Mouse (Mus musculus): ENCODE measurements around the gene Usp22. TPM values are rescaled to one million over a fixed set of nuclear protein-coding genes. Genes with fewer than 3 reads are reported as not detected.
"Not testable (repeated sequence)": the region's sequence is repeated elsewhere in the genome, so short reads cannot be mapped to it uniquely, and the experiment has no call there.

Gene Usp22
- polyA plus RNA-seq (2015; fragmentation: Nextera tagmentation; extraction: Ambion mirVana), result 51.3 and 53.9 TPM in 2 replicates

- DNase-seq (ENCODE audit: low spot score), result peak; percentile 100
These were observed at the start of gene Usp22 for GRCm38 (mm10) chr11:61174821-61175658. Gene Usp22, minus strand, starts transcription at chr11:61175055.

DNA sequence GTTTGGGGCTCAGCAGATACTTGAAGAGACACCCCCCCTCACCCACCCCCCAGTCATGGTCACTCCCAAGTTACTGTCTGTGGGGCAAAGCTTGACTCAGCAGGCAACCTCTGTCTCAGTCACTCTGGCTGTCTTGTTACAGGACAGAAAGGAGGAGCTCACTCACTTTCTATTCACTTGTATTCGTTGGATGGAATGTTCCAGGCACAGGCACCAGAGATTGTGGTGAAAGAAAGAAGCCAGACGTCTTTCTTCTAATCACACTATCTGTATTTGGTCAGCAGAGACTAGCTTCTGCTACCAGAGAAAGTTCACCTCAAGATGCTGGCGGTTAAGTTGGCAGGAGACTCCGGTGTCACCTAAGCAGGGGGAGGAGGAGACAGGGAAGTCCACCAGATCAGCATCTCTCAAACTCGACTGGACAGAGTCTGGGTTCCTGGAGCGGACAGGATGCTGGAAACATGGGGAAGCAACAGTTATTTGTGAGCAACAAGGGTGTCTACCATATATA, 49.4 kb upstream of the Usp22 start:
- DNase-seq (ENCODE audit: low spot score), result no peak

GRCm38 (mm10) chr11:61222971-61223745, 48.3 kb upstream of the Usp22 start:
- DNase-seq (ENCODE audit: low spot score), result no peak

DNA sequence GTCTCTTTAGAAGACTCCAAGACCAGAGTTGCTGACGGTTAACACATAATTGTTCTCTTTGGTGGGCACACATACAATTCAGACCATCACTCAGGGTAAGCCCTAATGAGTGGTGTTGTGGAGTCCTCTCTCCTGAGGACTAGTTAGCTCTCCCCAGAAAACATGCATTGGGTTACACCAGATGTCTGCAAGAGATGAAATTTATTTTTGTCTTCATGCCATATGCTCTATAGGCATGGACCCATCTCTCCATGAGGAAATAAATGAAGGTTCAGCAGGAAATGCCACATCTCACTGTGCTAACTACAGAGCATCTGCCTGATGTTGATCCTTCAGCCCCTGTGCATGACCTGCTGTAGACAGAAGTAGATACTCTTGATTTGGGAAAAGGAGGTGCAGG, 47.2 kb upstream of the Usp22 start:
- no peak for DNase-seq (ENCODE audit: low spot score)

DNA sequence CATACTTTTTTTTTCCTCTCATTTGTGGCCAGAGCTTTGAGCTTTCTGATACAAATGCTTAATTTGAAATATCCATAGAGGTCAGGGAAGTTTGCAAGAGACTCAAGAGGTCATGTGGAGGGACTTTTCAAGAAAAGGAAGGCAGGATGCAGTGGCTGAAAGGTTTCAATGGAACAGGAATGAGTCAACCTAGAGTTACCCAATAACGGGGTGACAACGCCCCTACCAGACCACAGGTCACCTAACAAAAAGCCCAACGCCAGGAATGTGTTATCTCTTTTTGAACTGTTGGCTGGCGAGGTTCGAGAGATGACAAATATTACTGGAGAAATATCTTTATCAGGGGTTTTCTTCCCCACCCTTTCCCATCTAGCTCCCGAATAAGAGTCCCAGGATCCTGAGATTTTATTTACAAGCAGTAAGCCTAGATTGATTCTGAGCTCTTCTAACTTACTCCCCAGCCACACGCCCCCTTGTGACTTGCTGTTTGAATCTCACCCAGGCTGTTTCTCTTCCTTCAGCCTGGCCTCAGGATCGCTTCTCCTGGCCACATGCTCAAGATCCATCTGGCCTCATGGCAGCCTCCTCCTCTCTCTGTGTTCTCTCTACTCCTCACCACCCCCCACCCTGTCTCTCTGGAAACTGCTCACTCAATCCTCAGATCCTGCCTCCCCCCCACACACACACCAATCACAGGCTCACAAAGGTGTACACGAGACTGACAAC, 45.5 kb upstream of the Usp22 start:
- DNase-seq (ENCODE audit: low spot score), result no peak

- no peak for DNase-seq (ENCODE audit: low spot score)
These were observed 41.1 kb upstream of the Usp22 start for GRCm38 (mm10) chr11:61215936-61216335.

DNA sequence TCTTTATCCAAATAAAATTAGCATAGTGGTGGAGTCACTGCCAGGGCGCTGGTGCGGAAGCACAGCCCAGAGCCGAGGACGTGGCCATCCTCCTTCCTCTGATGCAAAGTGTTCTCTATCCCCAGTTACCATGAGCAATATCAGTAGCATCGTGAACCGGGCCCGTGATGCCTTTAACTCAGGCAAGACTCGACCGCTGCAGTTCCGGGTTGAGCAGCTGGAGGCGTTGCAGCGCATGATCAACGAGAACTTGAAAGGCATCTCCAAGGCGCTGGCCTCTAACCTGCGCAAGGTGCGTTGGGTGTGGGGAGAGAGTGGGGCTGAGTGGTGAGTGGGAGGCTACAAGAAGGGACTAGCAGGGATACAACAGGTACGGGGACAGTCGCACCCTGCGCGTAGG, 37.2 kb upstream of the Usp22 start:
- peak; percentile 29 for DNase-seq (ENCODE audit: low spot score)

GRCm38 (mm10) chr11:61208316-61208715, 33.5 kb upstream of the Usp22 start:
- DNase-seq (ENCODE audit: low spot score), result no peak

GRCm38 (mm10) chr11:61207487-61208246, 32.8 kb upstream of the Usp22 start, which contains the start of gene Aldh3a1:
Gene Aldh3a1, plus strand, starts transcription at chr11:61207537.
- DNase-seq (ENCODE audit: low spot score), result no peak

DNA sequence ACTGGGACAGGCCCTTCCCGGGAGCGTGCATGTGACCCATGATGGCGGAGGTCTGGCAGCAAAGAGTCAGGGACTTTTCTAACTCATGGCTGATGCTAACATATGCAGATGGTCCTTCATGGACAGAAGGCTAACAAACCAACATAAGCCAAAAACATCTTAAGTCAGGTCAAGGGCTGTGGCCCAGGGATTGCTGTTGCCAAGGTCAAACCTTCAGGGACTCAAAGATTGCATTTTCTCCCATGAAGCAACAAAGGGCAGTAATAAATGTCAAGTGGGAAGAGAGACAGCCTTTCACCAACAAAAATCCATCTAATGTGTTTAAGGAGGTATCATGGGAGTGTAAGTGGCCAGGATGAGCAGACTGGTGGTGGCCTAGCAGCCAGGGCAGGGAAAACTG, 31.3 kb upstream of the Usp22 start:
- DNase-seq (ENCODE audit: low spot score), result no peak

- no peak for DNase-seq (ENCODE audit: low spot score)
These were observed 30.5 kb upstream of the Usp22 start for GRCm38 (mm10) chr11:61205167-61205950.

- no peak for DNase-seq (ENCODE audit: low spot score)
These were observed 28.0 kb upstream of the Usp22 start for GRCm38 (mm10) chr11:61202810-61203209.

DNA sequence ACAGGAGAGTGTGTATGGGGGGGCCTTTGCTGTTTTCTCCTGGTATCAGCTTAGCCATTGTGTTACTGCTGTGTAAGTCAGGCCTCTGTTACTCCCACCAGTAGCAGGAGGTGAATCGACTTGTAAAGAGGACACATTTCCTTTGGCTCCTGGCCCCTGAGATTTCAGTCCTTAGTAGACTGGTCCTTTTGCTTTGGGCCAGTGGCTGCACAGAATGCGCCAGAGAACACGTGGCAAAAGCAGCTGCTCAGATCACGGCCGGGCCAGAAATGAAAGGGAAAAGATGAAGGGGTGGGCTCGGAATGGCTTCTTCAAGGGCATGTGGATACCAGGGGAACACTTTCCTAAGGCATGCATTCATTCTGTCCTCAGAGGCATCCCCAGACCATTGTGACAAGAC, 27.3 kb upstream of the Usp22 start:
- no peak for DNase-seq (ENCODE audit: low spot score)

DNA sequence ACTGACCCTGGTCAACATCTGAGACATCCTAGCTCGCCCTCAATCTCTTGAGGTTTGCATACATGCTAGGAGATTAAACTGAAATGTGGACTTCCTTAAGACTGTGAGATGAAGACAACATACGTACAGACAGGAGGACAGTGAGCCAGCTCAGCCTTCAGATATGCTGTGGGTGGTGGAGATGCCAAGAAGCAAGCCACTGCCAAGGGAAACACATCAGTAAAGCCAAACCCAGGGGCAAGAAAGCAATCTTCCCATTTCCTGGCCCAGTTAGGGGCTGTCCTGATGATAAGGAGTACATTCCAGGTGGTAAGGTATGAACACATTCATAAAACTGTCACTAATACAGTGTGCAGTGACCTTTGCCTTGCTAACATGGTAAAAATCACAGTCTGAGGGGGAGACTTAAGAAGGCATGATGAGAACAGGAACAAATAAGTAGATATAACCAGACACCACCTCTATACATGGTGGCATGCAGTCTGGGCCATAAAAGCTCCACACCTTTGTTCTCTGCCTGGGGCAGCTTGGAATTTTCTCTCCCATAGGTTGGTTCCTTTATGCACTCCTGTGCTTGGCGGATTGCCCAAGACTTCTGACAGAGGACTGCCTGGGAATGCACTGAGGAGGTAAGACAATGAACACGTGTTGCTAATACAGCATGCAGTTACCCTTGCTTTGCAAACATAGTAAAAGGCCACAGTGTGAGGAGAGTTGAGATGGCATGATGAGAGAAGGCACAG, 24.9 kb upstream of the Usp22 start:
- no peak for DNase-seq (ENCODE audit: low spot score)

DNA sequence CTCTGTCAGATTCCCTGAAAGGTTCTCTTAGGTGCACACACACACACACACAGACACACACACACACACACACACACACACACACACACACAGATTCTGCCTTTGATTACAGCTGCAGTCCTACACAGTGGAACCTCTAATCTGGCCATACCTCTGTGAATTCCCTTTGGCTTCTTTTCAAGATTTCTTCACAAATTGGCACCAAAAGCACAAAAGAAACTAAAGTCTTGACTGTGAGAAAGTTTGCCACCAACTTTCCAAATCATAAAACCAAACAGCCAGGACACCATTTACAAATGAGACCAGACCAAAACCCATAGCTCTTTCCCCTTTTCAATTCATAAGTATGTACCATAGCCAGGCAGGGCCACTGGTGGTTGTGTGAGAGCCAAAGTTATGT, 23.1 kb upstream of the Usp22 start:
- no peak for DNase-seq (ENCODE audit: low spot score)

DNA sequence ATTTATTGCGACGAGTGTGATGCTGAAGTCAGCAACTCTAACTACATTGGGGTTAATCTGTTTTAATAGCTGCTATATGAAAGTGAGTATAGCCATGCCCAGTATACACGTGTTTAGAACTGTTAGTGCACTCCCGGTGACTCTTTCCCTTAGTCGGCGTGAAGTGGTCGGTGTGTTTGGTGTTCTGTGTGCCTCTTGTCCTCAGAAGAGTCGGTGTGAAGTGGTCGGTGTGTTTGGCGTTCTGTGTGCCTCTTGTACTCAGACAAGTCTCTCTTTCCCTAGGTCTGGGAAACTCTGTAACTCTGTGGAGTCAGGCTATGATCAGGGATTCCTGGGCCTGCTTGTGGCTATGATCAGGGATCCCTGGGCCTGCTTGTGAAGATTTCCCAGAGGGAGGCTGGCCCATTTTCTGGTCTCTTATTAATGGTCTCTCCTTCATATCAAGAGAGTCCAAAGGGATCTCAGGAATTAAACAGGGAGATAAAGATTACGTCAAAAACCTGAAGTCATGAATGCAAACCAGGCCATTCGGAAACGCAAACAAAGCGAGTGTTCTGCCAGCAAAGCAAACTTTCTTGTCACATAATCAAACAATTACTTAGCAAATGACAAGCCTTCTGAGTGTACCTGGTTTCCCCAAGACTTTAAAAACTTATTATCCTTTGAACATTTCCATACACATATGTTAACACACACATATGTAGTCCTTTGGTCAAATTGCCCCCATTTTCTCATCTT, 21.9 kb upstream of the Usp22 start:
- no peak for DNase-seq (ENCODE audit: low spot score)

DNA sequence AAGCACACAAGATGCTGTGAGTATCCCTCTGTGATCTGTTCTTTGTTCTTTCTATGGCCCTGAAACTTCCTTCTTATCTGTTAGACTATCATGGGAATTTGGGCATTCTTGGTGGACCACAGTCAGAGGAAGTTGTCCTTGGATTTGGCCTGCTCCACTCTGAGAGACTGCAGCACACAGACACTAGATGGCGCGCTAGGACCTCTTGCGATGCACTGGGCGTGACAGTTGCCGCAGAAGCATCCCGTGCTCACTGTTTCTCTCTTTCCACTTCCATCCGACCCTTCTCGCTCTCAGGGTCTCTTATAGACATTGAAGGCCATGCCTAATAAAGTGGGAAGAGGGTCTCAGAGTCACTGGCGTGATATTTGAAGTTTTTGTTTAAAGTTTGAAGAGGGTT, 18.5 kb upstream of the Usp22 start:
- peak; percentile 75 for DNase-seq (ENCODE audit: low spot score)

GRCm38 (mm10) chr11:61192779-61193178, 17.9 kb upstream of the Usp22 start:
- DNase-seq (ENCODE audit: low spot score), result no peak

GRCm38 (mm10) chr11:61192123-61192522, 17.3 kb upstream of the Usp22 start:
- not testable (repeated sequence) for DNase-seq (ENCODE audit: low spot score)
